Mouse (Mus musculus) C2C12 (cell line): ENCODE data around the gene Qser1.

Experiments
- CTCF ChIP-seq: IDR thresholded peaks from one replicate; pipeline ENCODE4 v1.5.1; 2011; ENCODE audit not compliant: control insufficient read depth, insufficient read depth, insufficient read length
- USF1 ChIP-seq: IDR thresholded peaks from one replicate; pipeline ENCODE4 v1.6.1; 2011; ENCODE audit warnings: low read depth, mild to moderate bottlenecking, control low read depth, moderate library complexity

DNA sequence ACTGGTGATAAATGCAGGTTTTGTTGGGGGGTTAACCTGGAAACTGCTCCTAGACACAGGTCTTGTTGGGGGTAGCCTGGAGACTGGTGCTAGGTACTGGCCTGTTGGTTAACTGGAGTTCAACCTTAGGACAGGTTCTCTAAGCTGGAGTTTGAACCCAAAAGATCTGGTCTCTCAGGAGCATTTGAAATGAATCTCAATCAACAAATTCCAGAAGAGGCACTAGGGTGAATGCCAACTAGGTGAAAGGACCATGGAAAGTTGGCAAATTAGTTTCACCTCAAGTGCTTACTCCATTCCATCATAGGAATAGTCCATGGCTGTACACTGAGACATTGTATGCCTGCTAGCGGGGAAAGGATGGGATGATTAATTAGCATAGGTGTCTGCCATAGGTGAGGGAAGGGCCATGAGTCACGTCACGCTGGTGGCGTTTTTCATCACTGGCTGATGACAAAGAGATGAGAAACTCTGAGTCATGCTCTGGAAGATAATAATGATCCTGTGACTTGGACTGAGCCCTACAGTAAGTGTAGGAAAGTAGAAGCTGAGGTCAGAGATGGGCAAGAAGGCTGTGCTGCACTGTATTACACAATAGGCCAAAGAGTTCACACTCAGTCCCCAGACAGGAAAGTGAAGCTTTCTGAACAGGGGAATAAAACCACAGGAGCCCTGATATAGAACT, 47.8 kb upstream of the Qser1 start:
- TF ChIP-seq CTCF (no peak), USF1 (no peak)
